Mouse (Mus musculus) monocyte, adult 2 months (primary cell): ENCODE measurements around the gene Sorcs2.

Experiments used
- DNase-seq, 2 experiments: peaks; one replicate each; pipeline ENCODE4 v3.0.0; 2022; ENCODE audit warnings: low spot score in 2 of 2, low read depth in 1 of 2

The Sorcs2 gene

GRCm38 (mm10) chr5:36085621-36086020, 312.3 kb downstream of the Sorcs2 start:
- DNase-seq = no peak

- no peak for DNase-seq
These were observed 313.9 kb downstream of the Sorcs2 start for GRCm38 (mm10) chr5:36083869-36084565.

- no peak for DNase-seq
These were observed 316.9 kb downstream of the Sorcs2 start for GRCm38 (mm10) chr5:36081021-36081420.

GRCm38 (mm10) chr5:36075172-36076074, 322.5 kb downstream of the Sorcs2 start:
- no peak for DNase-seq

DNA sequence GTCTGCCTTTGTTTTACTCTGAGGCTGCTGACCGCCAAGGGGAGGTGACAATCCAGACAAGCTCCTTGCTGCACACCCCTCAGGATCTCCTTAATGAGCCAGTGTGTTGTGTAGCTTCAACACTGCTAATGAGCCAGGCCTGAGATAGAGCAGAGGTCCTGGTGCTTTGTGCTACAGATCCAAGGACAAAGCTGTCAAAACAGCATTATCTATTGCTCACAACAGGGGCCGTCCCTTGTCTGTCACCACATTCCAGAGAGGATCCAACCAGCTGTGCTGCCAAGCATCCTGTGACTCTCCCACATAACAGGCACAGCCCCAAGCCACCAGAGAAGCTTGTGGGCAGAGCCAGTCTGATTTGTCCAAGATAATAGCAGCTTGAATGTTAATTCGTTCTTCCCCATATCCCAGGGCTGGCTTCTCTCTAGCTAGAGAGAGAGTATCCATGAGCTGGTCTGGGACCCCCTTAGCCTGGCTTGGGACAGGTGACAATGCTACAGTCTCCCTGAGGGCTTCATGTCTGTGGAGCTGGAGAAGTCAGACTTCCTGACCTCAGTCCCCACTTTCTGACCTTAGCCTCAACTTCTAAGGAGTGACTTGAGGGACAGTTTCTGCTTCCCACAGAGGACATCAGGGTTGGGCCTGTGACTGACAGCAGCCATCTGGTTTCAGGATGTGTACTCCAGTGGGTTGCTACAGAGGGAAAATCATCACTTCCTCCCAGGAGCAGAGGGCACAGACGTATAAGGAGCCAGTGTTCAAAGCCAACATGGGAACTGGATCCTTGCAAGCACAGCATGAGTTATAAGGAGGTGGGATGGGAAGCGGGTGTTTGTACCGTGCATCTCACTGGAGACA, 328.2 kb downstream of the Sorcs2 start:
- DNase-seq = no peak

DNA sequence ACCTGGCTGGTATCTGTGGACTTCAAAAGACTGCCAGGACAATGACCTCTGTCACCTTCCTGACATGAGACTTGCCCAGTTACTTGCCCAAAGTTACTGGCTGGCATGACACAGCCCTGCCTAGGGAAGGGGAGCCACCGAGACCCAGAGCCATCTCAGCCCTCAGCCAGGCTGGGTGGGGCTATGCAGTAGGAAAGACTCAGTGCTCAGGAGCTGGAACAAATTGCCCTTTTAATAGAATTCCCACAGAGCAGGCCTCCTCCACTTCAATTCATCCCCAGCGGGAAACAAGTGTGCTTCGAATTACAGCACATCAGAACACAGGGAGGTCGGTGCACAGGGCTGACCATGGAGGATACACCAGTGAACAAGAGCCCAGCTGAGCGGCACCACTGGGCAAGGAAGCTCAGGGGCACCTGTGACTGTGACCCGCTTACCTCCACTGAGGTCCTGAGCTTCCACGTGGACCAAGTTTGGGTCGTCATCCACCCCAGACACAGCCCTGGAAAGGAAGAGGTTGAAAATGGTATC, 330.2 kb downstream of the Sorcs2 start:
- no peak for DNase-seq

- DNase-seq = no peak
These were observed 340.1 kb downstream of the Sorcs2 start for GRCm38 (mm10) chr5:36057804-36058322.

DNA sequence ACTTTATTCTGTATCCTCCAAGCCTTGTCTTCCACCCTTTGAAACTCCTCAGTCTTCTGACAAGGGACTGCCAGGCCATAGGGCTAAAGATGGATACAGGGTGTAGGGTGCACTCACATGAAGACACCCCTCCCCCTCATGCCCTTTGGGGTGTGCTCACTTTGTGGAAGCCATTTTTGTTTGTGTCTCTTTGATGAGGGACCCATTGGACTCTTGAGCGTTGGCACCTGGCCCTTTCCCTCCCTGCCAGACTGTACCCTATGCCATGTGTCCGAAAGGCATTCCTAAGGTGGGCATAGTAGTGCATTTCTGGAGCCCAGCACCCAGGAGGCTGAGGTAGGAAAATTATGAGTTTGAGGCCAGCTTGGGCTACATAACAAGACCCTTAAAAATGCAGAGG, 341.0 kb downstream of the Sorcs2 start:
- DNase-seq = no peak

GRCm38 (mm10) chr5:36055876-36056275, 342.1 kb downstream of the Sorcs2 start:
- DNase-seq = no peak

DNA sequence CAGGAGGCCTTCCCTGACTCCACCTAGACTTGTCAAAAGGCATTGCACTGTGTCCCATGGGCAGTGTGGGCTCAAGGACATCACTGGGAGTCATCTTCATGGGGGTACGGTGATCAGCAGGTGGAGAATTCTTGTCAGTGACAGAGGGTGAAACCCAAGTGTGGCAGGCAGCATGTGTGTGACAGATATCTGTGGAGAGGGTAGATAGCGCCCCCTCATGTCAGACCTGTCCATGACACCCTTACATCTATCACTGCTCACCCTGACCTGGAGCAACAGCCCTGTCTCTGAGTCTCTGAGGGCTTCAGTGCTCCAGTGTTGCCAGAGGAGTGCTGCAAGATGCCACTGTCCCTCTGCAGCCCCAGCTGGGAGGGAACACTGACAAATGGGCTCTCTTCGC, 343.4 kb downstream of the Sorcs2 start:
- DNase-seq = no peak

DNA sequence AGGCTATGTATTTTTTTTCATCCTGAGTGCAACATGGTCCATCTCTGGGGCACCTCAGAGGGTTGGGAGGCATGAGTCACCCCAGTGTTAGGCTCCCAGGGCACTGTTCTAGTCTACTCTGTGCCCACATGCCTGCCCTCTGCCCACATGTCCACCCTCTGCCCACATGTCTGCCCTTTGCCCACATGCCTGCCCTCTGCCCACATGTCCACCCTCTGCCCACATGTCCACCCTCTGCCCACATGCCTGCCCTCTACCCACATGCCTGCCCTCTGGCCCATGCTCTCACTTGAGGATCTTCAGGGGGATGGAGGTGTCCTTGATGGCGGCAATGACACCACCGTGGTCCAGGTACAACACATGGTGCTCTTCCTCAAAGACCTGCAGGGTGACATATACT, 354.8 kb downstream of the Sorcs2 start:
- DNase-seq = no peak

GRCm38 (mm10) chr5:36041756-36042155, 356.2 kb downstream of the Sorcs2 start:
- DNase-seq = no peak

DNA sequence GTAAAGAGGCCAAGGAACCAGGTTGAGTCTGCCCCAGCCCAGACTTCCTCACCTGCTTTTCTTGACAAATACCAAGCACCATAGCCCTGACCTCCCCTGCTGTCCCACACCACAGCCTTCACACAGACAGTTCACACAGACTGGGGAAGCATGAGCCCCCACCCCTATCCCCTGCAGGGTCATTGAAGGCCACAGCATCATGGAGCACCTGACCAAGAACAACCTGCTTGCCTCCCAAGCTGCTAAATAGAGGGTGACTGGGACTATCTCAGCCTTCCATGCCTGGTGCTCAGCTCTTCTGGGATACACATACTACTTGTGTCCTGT, 356.7 kb downstream of the Sorcs2 start:
- no peak for DNase-seq

DNA sequence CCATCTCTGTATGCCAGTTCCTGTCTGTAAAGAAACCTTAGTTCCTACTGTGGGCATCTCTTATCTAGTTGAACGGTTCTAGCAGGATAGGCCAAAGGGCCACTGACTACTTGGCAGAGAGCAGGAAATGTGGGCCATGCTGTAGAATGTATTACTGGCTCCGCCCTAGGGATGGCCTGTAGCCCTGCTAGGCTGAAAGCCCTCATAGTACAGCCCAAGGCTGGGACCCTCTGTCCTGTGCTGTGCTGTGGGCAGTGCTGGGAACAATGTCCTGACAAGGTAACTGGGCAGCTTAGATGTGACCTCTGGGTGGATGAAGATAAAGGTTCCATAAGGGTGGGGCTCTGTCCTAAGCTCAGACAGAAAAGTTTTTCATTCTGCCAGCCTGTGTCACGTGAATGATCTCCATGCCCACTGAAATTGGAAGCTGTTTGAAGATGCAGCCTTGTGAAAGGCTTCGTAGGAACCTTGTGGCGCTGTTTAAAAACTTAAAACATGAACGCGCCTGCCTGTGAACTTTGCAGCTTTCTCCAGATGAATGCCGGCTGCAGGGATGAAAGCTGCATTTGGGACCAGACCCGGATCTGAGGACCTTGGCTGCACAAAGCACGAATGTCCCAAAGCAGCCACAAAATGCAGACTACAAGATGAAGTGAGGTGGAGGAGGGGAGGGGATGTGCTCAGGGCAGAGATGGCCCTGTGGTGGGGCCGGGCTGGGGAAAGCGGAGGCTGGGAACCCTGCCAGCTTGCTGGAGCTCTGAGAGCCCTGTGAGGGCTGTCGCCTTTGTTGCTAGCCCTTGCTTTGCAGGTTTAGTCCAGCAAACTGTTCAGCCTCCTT, 357.3 kb downstream of the Sorcs2 start:
- DNase-seq = no peak

DNA sequence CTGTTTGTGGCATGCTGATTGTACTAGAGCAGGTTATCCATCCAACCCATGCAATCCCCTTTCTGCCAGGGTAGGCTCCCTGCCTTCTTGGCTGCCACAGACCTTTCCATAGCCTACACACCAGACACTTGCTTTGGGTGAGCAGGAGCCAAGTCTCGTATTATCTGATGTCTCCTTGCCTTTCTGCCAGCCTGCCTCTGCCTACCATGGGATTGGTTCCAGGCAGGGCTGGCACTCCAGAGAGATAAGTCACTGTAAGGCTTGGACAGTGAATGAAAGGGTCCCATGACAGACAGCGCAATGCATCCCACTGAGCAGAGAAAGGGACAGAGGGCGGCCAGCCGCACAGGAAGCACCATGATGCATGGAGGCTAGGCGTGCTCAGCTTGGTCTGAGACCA, 358.3 kb downstream of the Sorcs2 start:
- DNase-seq = no peak

GRCm38 (mm10) chr5:36033531-36034426, 364.2 kb downstream of the Sorcs2 start:
- no peak for DNase-seq

DNA sequence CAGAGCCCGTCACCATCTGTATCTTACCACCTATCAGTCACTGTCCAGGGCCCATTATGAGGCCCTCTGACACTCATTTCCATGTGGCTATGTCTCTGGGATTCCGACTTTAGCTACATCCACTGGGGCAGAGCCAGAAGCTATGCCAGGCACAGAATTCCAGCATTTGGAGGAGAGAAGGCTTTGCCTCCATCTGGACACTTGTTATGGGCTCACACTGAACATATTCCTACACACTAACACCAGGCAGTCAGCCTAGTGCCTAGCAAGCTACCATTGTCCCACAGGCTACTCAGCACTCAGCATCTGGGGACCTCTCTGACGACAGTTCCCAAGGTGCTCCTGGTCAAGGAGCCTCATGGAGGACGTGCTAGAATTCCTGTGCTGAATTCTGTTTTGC, 372.9 kb downstream of the Sorcs2 start:
- DNase-seq = no peak

DNA sequence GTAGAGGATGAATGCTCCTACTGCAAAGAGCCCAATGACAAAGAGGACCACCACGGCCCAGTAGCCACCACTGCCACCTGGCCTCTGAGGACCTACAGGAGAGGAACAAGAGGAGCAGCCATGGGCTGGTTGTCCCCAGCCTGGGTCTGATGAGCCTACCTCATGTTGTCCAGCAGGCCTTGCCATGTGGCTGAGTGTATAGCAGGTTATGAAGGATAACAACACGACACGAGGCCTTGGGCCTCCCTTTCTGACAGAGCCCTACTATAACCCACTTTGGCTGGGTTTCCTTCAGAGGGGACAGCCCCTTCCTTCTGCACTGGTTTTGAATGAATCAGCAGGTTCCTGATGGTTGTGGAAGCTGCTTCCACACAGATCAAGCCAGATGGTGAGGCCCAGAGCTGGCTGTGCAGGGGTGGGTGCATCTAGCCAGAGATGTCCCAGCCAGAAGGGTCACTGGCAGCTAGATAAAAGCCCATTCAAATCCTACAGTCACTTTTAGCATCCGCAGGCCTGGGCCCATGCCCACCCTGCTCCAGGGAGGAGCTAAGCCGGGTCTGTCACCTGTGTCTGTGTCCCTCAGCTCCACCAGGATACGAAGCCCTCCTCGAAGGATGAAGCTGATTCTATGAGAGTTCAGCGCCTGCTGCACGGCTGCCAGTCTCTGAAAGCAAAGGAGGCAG, 373.8 kb downstream of the Sorcs2 start:
- no peak for DNase-seq

GRCm38 (mm10) chr5:36022361-36022760, 375.6 kb downstream of the Sorcs2 start:
- DNase-seq = no peak
